Mouse (Mus musculus): ENCODE data around the gene Ksr1.

The Ksr1 gene

GRCm38 (mm10) chr11:79145283-79146265, 633 bp downstream of the Ksr1 start:
- peak; percentile 25 for DNase-seq

- no peak for DNase-seq
Observed at GRCm38 (mm10) chr11:79144741-79145140, 1.5 kb downstream of the Ksr1 start.

- DNase-seq, result no peak
Observed at GRCm38 (mm10) chr11:79144043-79144591, 2.1 kb downstream of the Ksr1 start.

GRCm38 (mm10) chr11:79143322-79143721, 2.9 kb downstream of the Ksr1 start:
- no peak for DNase-seq

GRCm38 (mm10) chr11:79142381-79142780, 3.8 kb downstream of the Ksr1 start:
- DNase-seq, result no peak

- DNase-seq, result no peak
Observed at GRCm38 (mm10) chr11:79141235-79142109, 4.7 kb downstream of the Ksr1 start.

- no peak for DNase-seq
Observed at GRCm38 (mm10) chr11:79140511-79140888, 5.7 kb downstream of the Ksr1 start.

GRCm38 (mm10) chr11:79139878-79140510, 6.2 kb downstream of the Ksr1 start:
- no peak for DNase-seq

- no peak for DNase-seq
Observed at GRCm38 (mm10) chr11:79138621-79139020, 7.6 kb downstream of the Ksr1 start.

- no peak for DNase-seq
Observed at GRCm38 (mm10) chr11:79137245-79137644, 9.0 kb downstream of the Ksr1 start.

- DNase-seq, result no peak
Observed at GRCm38 (mm10) chr11:79135685-79136360, 10.4 kb downstream of the Ksr1 start.

- DNase-seq, result no peak
Observed at GRCm38 (mm10) chr11:79135105-79135503, 11.1 kb downstream of the Ksr1 start.

- DNase-seq, result no peak
Observed at GRCm38 (mm10) chr11:79134416-79135104, 11.6 kb downstream of the Ksr1 start.

GRCm38 (mm10) chr11:79133961-79134360, 12.2 kb downstream of the Ksr1 start:
- DNase-seq, result no peak

GRCm38 (mm10) chr11:79133051-79133450, 13.2 kb downstream of the Ksr1 start:
- no peak for DNase-seq

GRCm38 (mm10) chr11:79131949-79132411, 14.2 kb downstream of the Ksr1 start:
- no peak for DNase-seq

- no peak for DNase-seq
Observed at GRCm38 (mm10) chr11:79129388-79130356, 16.5 kb downstream of the Ksr1 start.

GRCm38 (mm10) chr11:79128233-79128632, 18.0 kb downstream of the Ksr1 start:
- no peak for DNase-seq

GRCm38 (mm10) chr11:79126963-79127362, 19.2 kb downstream of the Ksr1 start:
- DNase-seq, result no peak

GRCm38 (mm10) chr11:79125775-79126174, 20.4 kb downstream of the Ksr1 start:
- no peak for DNase-seq
